Mouse (Mus musculus) forebrain, postnatal 0 days (tissue): ENCODE data around the gene Gsto2. TPM values are rescaled to one million over a fixed set of nuclear protein-coding genes. Genes with fewer than 3 reads are reported as not detected.
A peak's percentile ranks its signal among the peaks of the same experiment; 100 is the strongest.
"Not testable (repeated sequence)": the region's sequence is repeated elsewhere in the genome, so short reads cannot be mapped to it uniquely, and the experiment has no call there.

Source experiments
- ATAC-seq: fragments of 200-750 bp; cut with Nextera tagmentation; 2 replicates; pipeline ENCODE4 v1.8.0; 2017; ENCODE audit warnings: mild to moderate bottlenecking, moderate library complexity
- DNase-seq: peaks from one replicate; pipeline ENCODE4 v3.0.0-alpha.2; 2015
- H3K27ac ChIP-seq: fragments of 300-500 bp; sonication (generic); 2 replicates; pipeline ENCODE4 v1.5.1; 2014; ENCODE audit warnings: low read depth, mild to moderate bottlenecking, antibody characterized with exemption, low read length, moderate library complexity, mixed read lengths
- H3K27me3 ChIP-seq: fragments of 300-500 bp; sonication (generic); 2 replicates; pipeline ENCODE4 v1.6.1; 2014; ENCODE audit warnings: mild to moderate bottlenecking, low read length, mixed read lengths; ENCODE audit not compliant: insufficient read depth
- H3K36me3 ChIP-seq: fragments of 300-500 bp; sonication (generic); 2 replicates; pipeline ENCODE4 v1.6.1; 2014; ENCODE audit warnings: mild to moderate bottlenecking, moderate library complexity; ENCODE audit not compliant: insufficient read depth
- H3K4me1 ChIP-seq: fragments of 300-500 bp; sonication (generic); 2 replicates; pipeline ENCODE4 v1.6.1; 2014; ENCODE audit warnings: antibody characterized with exemption; ENCODE audit not compliant: insufficient read depth
- H3K4me2 ChIP-seq: fragments of 300-500 bp; sonication (generic); 2 replicates; pipeline ENCODE4 v1.6.1; 2014; ENCODE audit warnings: low read depth, mild to moderate bottlenecking, moderate library complexity
- H3K4me3 ChIP-seq: fragments of 300-500 bp; sonication (generic); 2 replicates; pipeline ENCODE4 v1.5.1; 2014; ENCODE audit warnings: low read depth, low read length, mixed read lengths
- H3K9ac ChIP-seq: fragments of 300-500 bp; sonication (generic); 2 replicates; pipeline ENCODE4 v1.6.1; 2014; ENCODE audit warnings: mild to moderate bottlenecking
- H3K9me3 ChIP-seq: fragments of 300-500 bp; sonication (generic); 2 replicates; pipeline ENCODE4 v1.6.1; 2016; ENCODE audit warnings: low read length
- CTCF ChIP-seq: sonication (generic); IDR thresholded peaks from 2 replicates; pipeline ENCODE4 v1.5.1; 2016; ENCODE audit warnings: antibody characterized with exemption, control low read depth, low read depth
- WGBS: fragments of 180-500 bp; shearing (Covaris S2); extraction: QIAGEN DNeasy Blood & Tissue Kit; methylation state at CpG from one replicate; pipeline ENCODE4 v1.1.7; 2014; 5-methylcytosine and 5-hydroxymethylcytosine counted together
- polyA plus RNA-seq: library from polyadenylated mRNA; unstranded; fragments of >200 nt; fragmentation: Nextera tagmentation; extraction: Ambion mirVana; gene quantifications from 2 replicates; pipeline ENCODE4 v1.2.1, GENCODE M21; 2015
- total RNA-seq: library from RNA; depleted of rRNA; stranded (reverse); fragments of >200 nt; gene quantifications from 2 replicates; pipeline ENCODE4 v1.2.3, GENCODE M21; 2014

Gsto2 gene
- total and polyA plus RNA-seq, 2 experiments from 2014 or later: 0.88 to 0.95 TPM

DNA sequence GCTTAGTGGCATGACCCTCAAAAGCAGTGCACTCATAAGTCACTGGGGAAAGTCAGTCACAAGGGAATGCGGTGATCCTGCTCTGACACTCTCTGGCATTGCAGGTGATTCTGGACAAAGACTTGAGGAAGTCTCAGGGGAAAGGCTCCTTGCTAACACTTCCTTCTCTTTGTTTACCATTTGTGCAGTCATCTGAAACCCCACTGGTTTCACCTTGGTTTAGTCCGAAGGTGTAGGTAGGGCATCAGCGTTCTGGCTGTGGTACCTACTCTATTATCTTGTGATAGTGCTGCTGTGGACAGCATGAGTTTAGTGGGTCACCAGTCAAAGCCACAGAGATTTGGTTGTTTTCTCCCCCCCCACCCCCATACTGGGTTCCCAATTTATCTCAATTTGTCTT, 15.6 kb upstream of the Gsto2 start:
- H3K36me3 ChIP-seq: no peaks in the 10 kb centered on the region
- H3K27me3 ChIP-seq: no peaks in the 10 kb centered on the region
- no peak overlapping the region for H3K9ac ChIP-seq
- TF ChIP-seq CTCF: no peak
- ATAC-seq (no peak), DNase-seq (no peak)
- 90% methylated on average over 3 of the region's 3 CpGs for WGBS
- no peak overlapping the region for H3K4me2 ChIP-seq
- no peaks in the 10 kb centered on the region for H3K9me3 ChIP-seq
- H3K27ac ChIP-seq: no peak overlapping the region
- H3K4me1 ChIP-seq: 0 out of 2 replicates have a peak, but pooled peaks cover 3% of the 10 kb centered on the region
- H3K4me3 ChIP-seq: no peak overlapping the region

DNA sequence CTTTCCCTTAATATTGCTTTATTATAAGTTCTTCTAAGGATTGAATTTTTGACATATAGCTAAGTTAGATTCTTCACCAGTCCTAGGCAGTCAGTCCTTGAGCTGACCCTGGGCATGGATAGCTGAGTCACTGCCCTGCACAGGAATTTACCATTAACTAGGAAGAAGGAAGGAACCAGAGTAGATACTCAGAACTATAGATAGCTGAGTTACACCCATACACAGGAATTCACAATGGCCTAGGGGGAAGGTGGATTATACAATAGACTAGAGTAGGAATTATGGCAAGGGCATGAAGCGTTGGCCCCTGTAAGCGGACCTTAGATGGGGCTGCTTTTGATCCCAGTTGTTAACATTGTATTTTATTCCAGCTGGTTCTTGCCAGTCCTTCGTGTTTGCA, 13.2 kb upstream of the Gsto2 start:
- not testable (repeated sequence) for ATAC-seq, DNase-seq
- WGBS: 87% methylated on average over 3 of the region's 3 CpGs

DNA sequence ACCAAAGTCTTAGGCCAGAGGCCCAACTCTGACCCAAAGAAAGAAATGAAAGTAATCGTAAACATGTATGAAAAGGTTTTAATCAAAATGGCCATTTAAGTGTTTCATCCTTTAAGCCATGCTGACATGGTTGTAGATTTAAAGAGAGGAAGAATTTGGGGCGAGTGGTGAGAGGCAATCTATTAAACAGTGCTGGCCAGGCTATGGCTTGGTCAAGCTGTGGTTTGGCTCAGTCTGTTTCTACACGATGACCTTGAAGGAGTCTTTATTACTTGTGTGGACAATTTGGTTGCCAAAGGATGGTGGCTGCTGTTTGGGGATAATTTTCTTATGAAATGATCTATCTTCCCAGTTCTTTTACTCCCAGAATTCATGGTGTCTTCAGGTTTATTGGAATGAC, 12.3 kb upstream of the Gsto2 start:
- H3K4me1 ChIP-seq: 0 out of 2 replicates have a peak, but pooled peaks cover 3% of the 10 kb centered on the region
- ATAC-seq (no peak), DNase-seq (no peak)
- H3K36me3 ChIP-seq: peaks cover 2% of the 10 kb centered on the region; the same call in 1 of the 2 replicates
- no peak overlapping the region for H3K27ac ChIP-seq
- TF ChIP-seq CTCF: no peak
- H3K9ac ChIP-seq: no peak overlapping the region
- no peak overlapping the region for H3K4me3 ChIP-seq
- no peaks in the 10 kb centered on the region for H3K27me3 ChIP-seq
- no peaks in the 10 kb centered on the region for H3K9me3 ChIP-seq
- no peak overlapping the region for H3K4me2 ChIP-seq
- 95% methylated on average over 3 of the region's 3 CpGs for WGBS

More for the DNA sequence above, 13.2 kb upstream of the Gsto2 start:
- not testable (repeated sequence) for H3K4me2 ChIP-seq, H3K27me3 ChIP-seq, H3K27ac ChIP-seq, H3K9me3 ChIP-seq, H3K4me3 ChIP-seq, H3K36me3 ChIP-seq, H3K4me1 ChIP-seq, H3K9ac ChIP-seq

DNA sequence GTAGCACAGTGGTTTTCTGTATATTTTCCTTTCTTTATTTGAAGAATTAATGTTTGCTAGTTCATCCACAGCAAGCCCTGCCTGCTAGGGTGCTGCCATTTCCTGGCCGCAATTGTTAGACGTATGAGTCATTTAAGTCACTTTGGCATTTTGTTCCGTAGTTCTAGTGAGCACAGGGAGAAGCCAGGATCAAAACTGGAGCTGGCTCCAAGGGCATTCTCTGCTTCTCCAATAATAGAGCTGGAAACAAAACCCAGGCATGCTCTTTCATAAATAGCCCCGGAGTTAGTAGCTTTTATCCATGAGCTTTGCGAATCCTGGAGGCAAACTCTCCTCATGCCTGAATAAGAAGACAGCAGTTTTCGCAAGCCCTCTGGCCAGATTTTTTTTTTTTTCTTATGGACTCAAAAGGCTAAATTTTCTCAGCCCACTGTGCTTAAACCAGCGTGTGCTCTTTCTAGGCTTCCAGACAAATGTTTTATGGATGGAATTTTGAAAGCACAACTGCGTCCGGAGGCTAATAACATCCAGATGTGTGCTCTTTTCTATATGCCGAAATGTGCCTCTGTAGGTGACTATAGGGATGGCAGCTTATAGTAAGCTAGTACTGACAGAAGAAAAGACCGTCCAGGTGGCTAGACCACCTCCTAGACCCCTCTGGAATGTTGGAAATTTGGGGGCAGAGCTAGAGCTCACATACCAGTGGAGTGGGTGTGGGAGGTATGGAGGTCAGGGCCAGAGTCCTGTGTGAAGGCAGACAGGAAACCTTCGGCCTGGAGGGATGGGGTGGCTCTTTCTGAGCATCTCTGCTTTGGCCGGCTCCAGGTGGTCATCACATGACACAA, 11.2 kb upstream of the Gsto2 start:
- H3K9ac ChIP-seq: peak overlapping the region; percentile 77
- peaks cover 11% of the 10 kb centered on the region; the same call in 1 of the 2 replicates for H3K36me3 ChIP-seq
- no peaks in the 10 kb centered on the region for H3K27me3 ChIP-seq
- H3K4me1 ChIP-seq: 0 out of 2 replicates have a peak, but pooled peaks cover 3% of the 10 kb centered on the region
- ATAC-seq: peak; percentile 68
- peak overlapping the region; percentile 42; the same call in 1 of the 2 replicates for H3K27ac ChIP-seq
- DNase-seq: no peak
- WGBS: 15% methylated on average over 13 of the region's 13 CpGs
- peak overlapping the region; percentile 87 for H3K4me2 ChIP-seq
- no peaks in the 10 kb centered on the region for H3K9me3 ChIP-seq
- peak overlapping the region; percentile 76 for H3K4me3 ChIP-seq
- peak; percentile 42 for TF ChIP-seq CTCF

DNA sequence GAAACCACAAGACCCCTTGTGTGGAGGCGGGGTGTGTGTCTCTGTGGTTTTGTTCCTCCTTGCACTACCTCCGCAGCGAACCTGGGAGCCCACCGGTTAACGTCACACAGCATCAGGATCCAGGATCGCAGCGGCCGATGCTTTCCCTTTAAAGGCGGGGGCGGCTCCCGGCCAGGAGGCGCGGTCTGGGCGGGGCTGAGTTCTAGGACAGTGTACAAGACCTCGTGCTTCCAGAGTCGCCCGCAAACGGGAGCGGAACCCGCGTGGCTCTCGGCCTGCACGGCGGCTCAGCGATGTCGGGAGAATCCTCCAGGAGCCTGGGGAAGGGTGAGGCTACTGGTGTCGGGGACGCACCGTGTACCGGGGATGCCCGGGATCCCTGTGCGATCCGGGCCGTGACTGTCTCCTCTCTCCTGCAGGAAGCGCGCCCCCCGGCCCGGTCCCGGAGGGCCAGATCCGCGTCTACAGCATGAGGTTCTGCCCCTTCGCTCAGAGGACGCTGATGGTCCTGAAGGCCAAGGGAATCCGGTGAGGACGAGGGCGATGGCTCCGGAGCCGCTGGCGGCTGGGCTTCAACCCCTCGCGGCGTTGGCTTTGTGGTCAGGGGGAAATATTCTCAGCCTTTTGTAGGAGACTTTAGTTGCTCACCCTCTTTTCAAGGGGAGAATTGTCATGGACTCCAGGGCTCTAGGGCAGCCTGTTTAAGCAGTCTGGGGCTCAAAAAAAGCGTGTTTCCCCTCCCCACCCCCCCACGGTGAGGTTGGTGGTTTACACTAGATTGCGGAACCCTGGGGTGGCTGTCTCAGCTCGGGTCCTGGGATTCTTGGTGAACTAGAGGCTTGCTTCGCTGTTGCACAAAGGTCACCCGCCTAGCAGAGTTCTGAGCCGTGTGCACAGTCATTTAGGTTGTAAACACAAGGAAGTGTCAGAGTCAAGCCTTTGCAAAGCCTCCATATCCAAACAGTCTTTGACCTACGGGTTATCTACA, 10.2 kb upstream of the Gsto2 start, which contains the start of gene Gsto1:
Gene Gsto1, plus strand, starts transcription at position 175 of the 988 bp plus-strand sequence.
- WGBS: under 1% methylated on average over 59 of the region's 60 CpGs
- Histone ChIP-seq H3K4me2 (peak within 1 kb of the TSS; percentile 87), H3K9me3 (no peaks in the 10 kb centered on the region), H3K4me3 (peak within 1 kb of the TSS; percentile 76), H3K9ac (peak within 1 kb of the TSS; percentile 77), H3K4me1 (0 out of 2 replicates have a peak, but pooled peaks cover 3% of the 10 kb centered on the region), H3K27me3 (no peaks in the 10 kb centered on the region), H3K27ac (peak within 1 kb of the TSS; percentile 66), H3K36me3 (peaks cover 13% of the 10 kb centered on the region; the same call in 1 of the 2 replicates)
- peak; percentile 96 for ATAC-seq
- no peak for TF ChIP-seq CTCF
- DNase-seq: peak; percentile 88

DNA sequence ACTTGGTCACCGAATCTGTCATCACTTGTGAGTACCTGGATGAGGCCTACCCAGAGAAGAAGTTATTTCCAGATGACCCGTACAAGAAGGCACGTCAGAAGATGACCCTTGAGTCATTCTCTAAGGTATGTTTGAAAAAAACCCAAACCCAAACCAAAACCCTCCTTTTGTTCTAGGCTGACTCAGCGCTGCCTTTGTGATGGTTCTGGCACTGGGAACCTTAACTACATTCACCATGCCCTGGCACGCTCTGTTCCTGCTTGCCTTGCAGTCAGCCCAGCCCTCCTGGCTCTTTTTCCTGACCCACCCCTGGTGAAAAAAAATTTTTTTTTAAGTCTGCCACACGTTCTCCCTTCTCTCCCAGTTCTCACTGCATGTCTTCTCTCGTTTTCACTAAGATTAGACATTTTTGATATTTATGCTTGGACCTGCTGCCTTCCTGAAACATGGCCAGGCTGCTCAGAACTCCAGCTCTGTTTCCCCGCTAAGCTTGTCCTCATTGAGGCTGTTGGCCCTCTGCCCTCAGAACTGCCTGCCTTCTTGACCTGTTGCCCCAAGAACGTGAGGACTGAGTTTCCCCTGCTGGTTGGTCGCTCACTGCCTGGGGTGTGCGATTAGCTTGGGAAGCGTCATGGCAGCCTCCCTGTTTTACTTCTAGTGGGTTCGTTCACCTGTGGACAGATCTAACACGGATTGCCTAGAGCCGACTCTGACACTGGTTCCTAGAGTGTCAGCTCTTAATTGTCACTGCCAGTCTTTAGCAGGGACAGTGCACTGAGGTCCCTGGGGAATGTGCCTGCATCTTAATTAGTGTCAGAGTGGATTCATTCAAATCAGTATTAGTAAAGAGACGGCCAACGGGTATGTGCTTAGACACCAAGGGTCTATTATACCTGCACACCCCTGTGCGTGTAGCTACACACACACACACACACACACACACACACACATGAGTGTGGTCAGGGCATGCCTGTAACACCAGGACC, 7.1 kb upstream of the Gsto2 start:
- WGBS: 78% methylated on average over 18 of the region's 18 CpGs
- ATAC-seq: no peak
- TF ChIP-seq CTCF: no peak

More for the DNA sequence above, 7.1 kb upstream of the Gsto2 start:
- H3K27me3 ChIP-seq: no peaks in the 10 kb centered on the region
- H3K9ac ChIP-seq: no peak overlapping the region
- DNase-seq: no peak
- no peak overlapping the region for H3K4me2 ChIP-seq
- no peak overlapping the region for H3K27ac ChIP-seq
- H3K9me3 ChIP-seq: no peaks in the 10 kb centered on the region
- H3K36me3 ChIP-seq: peaks cover 24% of the 10 kb centered on the region
- H3K4me3 ChIP-seq: no peak overlapping the region
- 0 out of 2 replicates have a peak, but pooled peaks cover 3% of the 10 kb centered on the region for H3K4me1 ChIP-seq
